Mouse (Mus musculus) embryonic fibroblast, embryonic 13.5 days (primary cell): ENCODE results near the gene Tmed10.

Source experiments
- CTCF ChIP-seq: IDR thresholded peaks from 2 replicates; pipeline ENCODE4 v1.5.1; 2011; ENCODE audit warnings: mild to moderate bottlenecking, control low read depth, low read length, moderate library complexity, borderline replicate concordance; ENCODE audit not compliant: insufficient read depth
- POLR2A ChIP-seq: IDR thresholded peaks from 2 replicates; pipeline ENCODE4 v1.6.1; 2011; ENCODE audit warnings: low read depth, mild to moderate bottlenecking, control low read depth, low read length, moderate library complexity

GRCm38 (mm10) chr12:85374561-85375272 is at the start of gene Tmed10:
- TF ChIP-seq POLR2A (peak; percentile 83), CTCF (no peak)
